Mouse (Mus musculus): ENCODE data around the gene Grap2.

- TF ChIP-seq CTCF (IDR thresholded peaks at IDR 0.05; ENCODE audit: borderline replicate concordance, extremely low read depth, insufficient read depth, insufficient read length): no peak
- TF ChIP-seq POLR2A (IDR thresholded peaks at IDR 0.05; ENCODE audit: borderline replicate concordance, extremely low read depth, insufficient read depth, insufficient read length, poor library complexity, severe bottlenecking): no peak
Measured at GRCm38 (mm10) chr15:80619166-80619565, 46.8 kb downstream of the Grap2 start.

Measured in brain, embryonic 14.5 days (tissue).